Mouse (Mus musculus) megakaryocyte, embryonic 14.5 days (primary cell): ENCODE results near the gene Cyp1a2.

Experiments
- FLI1 ChIP-seq: IDR thresholded peaks from 2 replicates; pipeline ENCODE4 v1.6.1; 2012; ENCODE audit warnings: low read length, inconsistent platforms, mixed read lengths
- GATA1 ChIP-seq: IDR thresholded peaks from 3 replicates; pipeline ENCODE4 v1.6.1; 2012; ENCODE audit warnings: mixed read lengths, low read length, inconsistent platforms, borderline replicate concordance

DNA sequence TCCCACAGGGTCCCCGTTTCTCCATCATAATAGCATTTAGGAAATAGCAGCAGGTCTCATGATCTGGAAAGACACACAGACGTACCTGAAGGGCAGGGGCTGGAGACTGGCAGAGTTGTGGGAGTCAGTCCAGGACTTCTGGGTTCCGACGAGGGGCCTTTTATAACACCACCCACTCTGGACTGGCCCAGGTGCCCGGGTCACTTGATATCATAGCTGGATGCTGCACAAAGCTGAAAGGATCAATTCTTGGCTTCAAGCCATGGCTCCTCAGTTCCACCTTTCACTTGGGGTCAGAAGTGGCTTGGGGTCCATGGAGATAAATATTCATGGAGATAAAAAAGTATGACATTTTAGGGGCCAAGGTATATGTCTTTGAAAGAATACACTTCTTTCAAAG is at the start of gene Cyp1a2:
- no peak for TF ChIP-seq GATA1
- no peak for TF ChIP-seq FLI1
